Mouse (Mus musculus) forebrain, embryonic 11.5 days (tissue): ENCODE measurements around the gene Gsn. TPM values are rescaled to one million over a fixed set of nuclear protein-coding genes. Genes with fewer than 3 reads are reported as not detected.

Source experiments
- ATAC-seq: fragments of 200-750 bp; cut with Nextera tagmentation; replicated peaks from 2 replicates; pipeline ENCODE4 v1.8.0; 2017; ENCODE audit warnings: moderate TSS enrichment; ENCODE audit not compliant: low FRiP score
- DNase-seq: peaks from one replicate; pipeline ENCODE4 v3.0.0-alpha.2; 2017; ENCODE audit warnings: low spot score
- H3K27ac ChIP-seq: fragments of 300-500 bp; sonication (generic); 2 replicates; pipeline ENCODE4 v1.5.1; 2014; ENCODE audit warnings: low read depth, low read length
- H3K27me3 ChIP-seq: fragments of 300-500 bp; sonication (generic); 2 replicates; pipeline ENCODE4 v1.6.1; 2014; ENCODE audit warnings: mild to moderate bottlenecking, low read length, mixed read lengths; ENCODE audit not compliant: control insufficient read depth, insufficient read depth
- H3K36me3 ChIP-seq: fragments of 300-500 bp; sonication (generic); 2 replicates; pipeline ENCODE4 v1.6.1; 2014; ENCODE audit warnings: mild to moderate bottlenecking, low read length, moderate library complexity, mixed read lengths; ENCODE audit not compliant: control insufficient read depth, insufficient read depth
- H3K4me1 ChIP-seq: fragments of 300-500 bp; sonication (generic); replicated peaks from 2 replicates; pipeline ENCODE4 v1.6.1; 2014; ENCODE audit warnings: low read length, mixed read lengths; ENCODE audit not compliant: control insufficient read depth, insufficient read depth
- H3K4me2 ChIP-seq: fragments of 300-500 bp; sonication (generic); 2 replicates; pipeline ENCODE4 v1.6.1; 2014; ENCODE audit warnings: low read depth, mild to moderate bottlenecking, low read length, moderate library complexity, mixed read lengths; ENCODE audit not compliant: severe bottlenecking
- H3K4me3 ChIP-seq: fragments of 300-500 bp; sonication (generic); 2 replicates; pipeline ENCODE4 v1.5.1; 2014; ENCODE audit warnings: low read depth, low read length
- H3K9ac ChIP-seq: fragments of 300-500 bp; sonication (generic); 2 replicates; pipeline ENCODE4 v1.6.1; 2014; ENCODE audit warnings: low read length
- H3K9me3 ChIP-seq: fragments of 300-500 bp; sonication (generic); 2 replicates; pipeline ENCODE4 v1.6.1; 2016; ENCODE audit warnings: low read length, mixed read lengths; ENCODE audit not compliant: control insufficient read depth
- WGBS: fragments of 180-500 bp; shearing (Covaris S2); extraction: QIAGEN DNeasy Blood & Tissue Kit; methylation state at CpG from one replicate; pipeline ENCODE4 v1.1.7; 2014; 5-methylcytosine and 5-hydroxymethylcytosine counted together
- polyA plus RNA-seq: library from polyadenylated mRNA; unstranded; fragments of >200 nt; fragmentation: Nextera tagmentation; extraction: Ambion mirVana; gene quantifications from 2 replicates; pipeline ENCODE4 v1.2.1, GENCODE M21; 2014

Gene Gsn
- polyA plus RNA-seq, 1 experiment from 2014 or later, result 28.0 TPM

DNA sequence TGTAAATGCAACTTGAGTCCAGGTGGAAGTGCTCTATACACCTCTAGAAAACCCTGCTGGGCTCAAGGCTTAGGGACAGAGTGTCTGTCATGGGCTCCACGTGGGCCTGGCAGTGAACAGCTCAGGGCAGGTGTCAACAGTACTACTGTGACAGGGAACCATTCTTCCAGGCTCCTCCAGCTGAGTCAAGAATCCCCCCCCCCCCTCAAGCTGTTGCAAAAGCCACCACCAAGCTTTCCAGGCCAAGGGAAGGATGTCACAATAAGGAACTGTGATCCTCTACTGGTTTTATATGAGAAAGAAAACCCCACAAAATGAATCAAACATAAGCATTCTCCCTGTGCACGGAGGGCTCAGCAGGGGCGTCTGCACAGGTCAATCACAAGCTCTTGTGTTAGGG lies 58.1 kb downstream of the Gsn start:
- no peak overlapping the region for H3K9ac ChIP-seq
- no peaks in the 10 kb centered on the region for H3K4me1 ChIP-seq
- H3K9me3 ChIP-seq, result no peaks in the 10 kb centered on the region
- ATAC-seq (no peak), DNase-seq (no peak)
- WGBS, result 27% methylated on average over 3 of the region's 3 CpGs
- H3K27me3 ChIP-seq, result no peaks in the 10 kb centered on the region
- H3K4me2 ChIP-seq, result no peak overlapping the region
- H3K4me3 ChIP-seq, result no peak overlapping the region
- H3K27ac ChIP-seq, result no peak overlapping the region
- H3K36me3 ChIP-seq, result no peaks in the 10 kb centered on the region

DNA sequence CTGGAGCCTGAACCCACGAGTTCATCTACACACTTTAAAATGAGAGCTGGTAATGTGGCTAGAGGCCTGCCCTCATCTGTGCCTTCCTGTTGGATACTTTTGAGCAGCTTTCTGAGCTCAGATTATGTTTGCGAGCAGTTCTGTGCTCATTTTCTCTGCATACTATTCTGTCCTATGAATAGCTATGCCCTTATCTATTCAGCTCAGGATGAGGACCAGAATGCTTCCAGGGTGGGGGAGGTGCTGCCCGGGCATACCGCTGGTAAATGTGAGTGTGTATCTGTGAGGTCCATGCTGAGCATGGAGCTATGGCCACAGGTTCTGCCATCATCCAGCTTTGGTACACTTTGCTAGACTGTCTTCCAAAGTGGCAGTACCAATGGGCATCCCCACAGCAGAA lies 61.4 kb downstream of the Gsn start:
- Histone ChIP-seq H3K27ac (no peak overlapping the region), H3K9me3 (no peaks in the 10 kb centered on the region), H3K4me1 (no peaks in the 10 kb centered on the region), H3K27me3 (no peaks in the 10 kb centered on the region), H3K36me3 (no peaks in the 10 kb centered on the region), H3K4me3 (no peak overlapping the region), H3K9ac (no peak overlapping the region), H3K4me2 (no peak overlapping the region)
- no peak for ATAC-seq
- no peak for DNase-seq
- 85% methylated on average over 4 of the region's 4 CpGs for WGBS

DNA sequence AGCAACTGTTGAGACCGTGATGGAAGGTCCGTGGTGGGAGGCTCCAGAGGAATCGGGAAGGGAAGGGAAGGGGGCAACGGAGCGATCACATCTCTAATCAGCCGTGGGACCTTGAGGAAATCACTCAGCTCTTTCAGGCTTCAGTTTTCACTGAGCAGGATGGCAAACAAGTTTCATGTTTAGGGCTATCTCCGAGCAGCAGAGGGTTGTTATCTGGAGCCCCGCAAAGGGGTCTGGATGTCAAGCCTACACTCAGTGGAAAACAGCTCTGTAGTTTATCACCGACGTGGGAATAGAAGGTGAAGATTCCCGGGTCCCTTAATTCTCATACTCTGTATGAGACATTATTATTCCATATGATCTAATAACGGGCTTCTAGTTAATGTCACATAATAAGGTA lies 62.2 kb downstream of the Gsn start:
- no peak overlapping the region for H3K4me3 ChIP-seq
- no peaks in the 10 kb centered on the region for H3K4me1 ChIP-seq
- ATAC-seq (no peak), DNase-seq (no peak)
- no peak overlapping the region for H3K27ac ChIP-seq
- H3K9me3 ChIP-seq, result no peaks in the 10 kb centered on the region
- no peaks in the 10 kb centered on the region for H3K27me3 ChIP-seq
- no peak overlapping the region for H3K4me2 ChIP-seq
- H3K9ac ChIP-seq, result no peak overlapping the region
- 91% methylated on average over 12 of the region's 12 CpGs for WGBS
- H3K36me3 ChIP-seq, result no peaks in the 10 kb centered on the region

DNA sequence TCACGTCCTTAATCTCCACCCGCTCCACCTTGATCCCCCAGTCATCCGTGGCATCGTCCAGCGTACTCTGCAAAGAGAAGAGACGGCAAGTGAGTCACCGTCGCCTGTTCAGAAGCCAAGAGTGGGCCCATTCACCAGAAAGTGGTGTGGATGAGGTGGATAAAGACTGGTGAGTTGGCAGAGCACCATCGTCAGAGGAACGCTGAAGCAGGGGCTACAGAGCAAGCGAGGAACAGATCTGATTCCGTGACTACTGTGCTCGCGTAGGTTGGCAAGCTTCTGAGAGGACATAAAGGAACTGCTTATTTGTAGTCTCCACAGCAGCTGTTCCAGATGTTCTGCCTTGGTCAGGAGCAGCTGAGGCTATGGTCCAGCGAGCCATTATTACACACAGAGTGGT lies 64.2 kb downstream of the Gsn start:
- Histone ChIP-seq H3K4me3 (no peak overlapping the region), H3K4me1 (no peaks in the 10 kb centered on the region), H3K4me2 (no peak overlapping the region), H3K27ac (no peak overlapping the region), H3K27me3 (no peaks in the 10 kb centered on the region), H3K36me3 (no peaks in the 10 kb centered on the region), H3K9me3 (no peaks in the 10 kb centered on the region), H3K9ac (no peak overlapping the region)
- no peak for DNase-seq
- WGBS, result 90% methylated on average over 15 of the region's 15 CpGs
- no peak for ATAC-seq

DNA sequence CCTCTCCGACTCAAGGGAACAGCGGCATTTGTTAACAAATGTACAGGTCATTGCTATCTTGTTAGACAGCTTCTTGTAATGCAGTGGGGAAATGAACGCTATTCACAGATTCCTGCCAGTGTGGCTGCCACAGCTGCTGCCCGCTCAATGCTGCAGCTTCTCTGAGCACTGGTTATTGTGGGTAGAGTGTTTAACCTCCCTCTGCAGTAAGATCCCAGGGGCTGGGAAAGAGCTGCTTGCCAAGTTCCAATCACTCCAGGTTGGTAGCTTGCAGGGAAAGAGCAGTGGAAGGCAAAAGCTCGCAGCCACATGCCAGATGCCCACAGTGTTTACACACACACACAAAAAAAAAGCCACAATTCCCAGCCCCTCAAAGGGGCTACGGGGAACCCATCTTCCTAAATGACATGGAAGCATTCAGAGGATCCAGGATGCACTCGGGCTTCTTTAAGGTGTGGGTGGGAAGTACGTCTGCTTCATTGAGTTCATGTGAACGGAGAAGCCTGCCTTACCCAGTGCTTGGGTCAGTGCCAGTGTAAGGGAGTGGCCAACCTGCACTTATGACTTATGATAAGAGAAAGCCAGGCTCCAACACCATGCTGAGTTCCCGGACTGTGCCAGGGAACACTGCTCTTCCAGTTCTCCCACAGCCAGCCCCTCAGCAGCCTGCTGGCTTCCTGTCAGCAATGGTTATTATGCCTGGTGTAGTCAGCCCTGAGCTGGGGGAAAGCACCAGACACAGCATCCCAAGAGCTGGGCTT lies 66.4 kb downstream of the Gsn start:
- Histone ChIP-seq H3K27me3 (no peaks in the 10 kb centered on the region), H3K9ac (no peak overlapping the region), H3K36me3 (no peaks in the 10 kb centered on the region), H3K4me2 (no peak overlapping the region), H3K4me3 (no peak overlapping the region), H3K4me1 (no peaks in the 10 kb centered on the region), H3K27ac (no peak overlapping the region), H3K9me3 (no peaks in the 10 kb centered on the region)
- ATAC-seq (no peak), DNase-seq (no peak)
- WGBS, result 87% methylated on average over 10 of the region's 10 CpGs

DNA sequence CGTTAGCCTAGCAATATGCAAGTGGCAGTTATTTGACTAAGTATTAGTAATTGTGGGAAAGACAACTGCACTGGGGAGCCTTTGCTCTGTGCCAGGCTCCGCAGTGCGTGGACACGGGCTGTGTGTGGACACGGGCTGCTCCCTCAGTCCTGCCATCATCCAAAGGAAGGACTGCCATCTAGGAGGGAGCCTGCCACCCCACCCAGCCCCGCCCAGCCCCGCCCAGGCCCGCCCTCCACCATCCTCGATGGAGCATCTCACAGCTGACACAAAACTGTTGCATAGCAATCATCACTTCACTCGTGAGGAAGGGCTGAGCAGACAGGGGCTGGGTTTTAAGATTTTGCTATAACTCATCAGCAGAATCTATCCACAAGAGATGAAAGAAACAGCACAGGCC lies 69.8 kb downstream of the Gsn start:
- Histone ChIP-seq H3K27ac (no peak overlapping the region), H3K4me3 (no peak overlapping the region), H3K9ac (no peak overlapping the region), H3K36me3 (no peaks in the 10 kb centered on the region), H3K27me3 (no peaks in the 10 kb centered on the region), H3K4me1 (no peaks in the 10 kb centered on the region), H3K4me2 (no peak overlapping the region), H3K9me3 (no peaks in the 10 kb centered on the region)
- DNase-seq (no peak), ATAC-seq (no peak)
- WGBS, result 74% methylated on average over 10 of the region's 10 CpGs

DNA sequence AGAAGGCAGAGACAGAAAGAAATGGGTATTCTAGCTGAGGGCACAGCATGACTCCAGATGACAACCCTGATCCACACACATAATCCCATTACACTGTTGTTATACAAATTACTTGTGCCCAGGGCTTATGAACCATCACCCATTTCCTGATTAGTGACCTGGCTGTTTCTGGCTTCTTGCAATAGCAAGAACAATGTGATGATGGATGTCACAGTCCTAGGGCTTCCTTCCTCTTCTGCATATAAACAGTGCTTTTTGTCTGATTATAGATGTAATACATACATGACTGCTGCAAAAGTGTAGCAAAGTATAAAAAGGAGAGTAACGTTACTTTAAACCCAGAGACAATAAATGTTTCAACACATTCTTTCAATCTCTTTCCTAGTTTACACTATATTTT lies 70.8 kb downstream of the Gsn start:
- Histone ChIP-seq H3K9ac (no peak overlapping the region), H3K4me3 (no peak overlapping the region), H3K27me3 (no peaks in the 10 kb centered on the region), H3K36me3 (no peaks in the 10 kb centered on the region), H3K27ac (no peak overlapping the region), H3K4me2 (no peak overlapping the region), H3K9me3 (no peaks in the 10 kb centered on the region), H3K4me1 (no peaks in the 10 kb centered on the region)
- DNase-seq (no peak), ATAC-seq (no peak)
- WGBS, result 67% methylated on average over 1 of the region's 1 CpGs

DNA sequence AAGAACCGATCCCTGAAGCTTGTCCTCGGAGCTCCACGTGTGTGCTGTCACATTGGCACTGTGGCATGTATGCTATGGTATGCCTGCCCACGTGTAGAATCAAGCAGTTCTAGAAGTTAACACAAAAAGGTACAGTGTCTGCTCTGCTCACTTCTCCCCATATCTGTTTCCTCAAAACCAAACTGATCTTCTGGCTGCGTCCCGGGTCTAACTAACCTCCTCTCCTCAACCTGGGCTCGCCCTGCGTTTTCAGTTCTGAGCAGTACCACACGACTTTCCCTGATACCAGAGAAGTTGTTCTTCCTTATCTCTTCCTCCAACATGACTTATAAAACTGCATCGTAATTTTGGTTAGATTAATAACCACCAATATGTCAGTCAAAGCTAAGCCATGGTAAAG lies 71.4 kb downstream of the Gsn start:
- ATAC-seq, result no peak
- no peaks in the 10 kb centered on the region for H3K27me3 ChIP-seq
- H3K4me3 ChIP-seq, result no peak overlapping the region
- H3K9ac ChIP-seq, result no peak overlapping the region
- no peaks in the 10 kb centered on the region for H3K4me1 ChIP-seq
- DNase-seq, result no peak
- no peak overlapping the region for H3K4me2 ChIP-seq
- no peak overlapping the region for H3K27ac ChIP-seq
- no peaks in the 10 kb centered on the region for H3K9me3 ChIP-seq
- WGBS, result 62% methylated on average over 10 of the region's 10 CpGs
- H3K36me3 ChIP-seq, result no peaks in the 10 kb centered on the region

DNA sequence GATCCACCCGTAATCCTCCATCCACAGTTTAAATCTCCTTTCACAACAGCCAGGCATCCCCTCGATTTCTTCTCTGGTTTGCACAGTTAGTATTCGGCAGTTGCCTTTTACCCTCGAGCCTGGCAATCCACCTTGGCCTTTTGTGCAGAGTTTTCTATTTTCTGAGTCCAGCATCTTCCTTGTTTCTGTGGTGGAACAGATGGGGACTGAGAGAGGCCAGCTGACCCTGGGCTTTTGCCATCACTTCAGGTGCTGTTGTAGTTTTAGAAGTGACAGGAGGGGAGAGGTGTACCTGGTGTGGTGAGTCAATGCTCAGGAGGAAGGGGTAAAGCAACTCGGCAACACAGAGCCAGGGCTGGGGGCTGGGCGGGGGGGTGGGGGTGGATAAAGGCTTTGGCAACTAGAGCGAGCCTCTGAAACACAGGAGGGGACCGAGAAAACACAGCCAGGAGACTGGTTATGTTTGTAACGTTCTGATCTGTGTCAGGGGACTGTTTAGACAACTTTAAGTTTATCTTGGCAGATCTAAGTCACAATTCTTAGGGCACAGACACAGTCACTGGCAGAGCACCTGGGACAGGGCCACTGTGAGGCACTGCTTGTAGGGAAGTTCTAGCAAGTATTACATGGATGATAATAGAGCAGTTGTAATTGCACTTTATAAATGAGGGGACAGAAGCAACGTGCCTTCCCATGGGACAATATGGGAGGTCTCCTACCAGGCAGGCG lies 72.0 kb downstream of the Gsn start:
- DNase-seq (no peak), ATAC-seq (no peak)
- Histone ChIP-seq H3K9ac (no peak overlapping the region), H3K27me3 (no peaks in the 10 kb centered on the region), H3K4me1 (no peaks in the 10 kb centered on the region), H3K27ac (no peak overlapping the region), H3K4me2 (no peak overlapping the region), H3K4me3 (no peak overlapping the region), H3K36me3 (no peaks in the 10 kb centered on the region), H3K9me3 (no peaks in the 10 kb centered on the region)
- WGBS, result 32% methylated on average over 11 of the region's 11 CpGs
